Mouse (Mus musculus) liver, embryonic 12.5 days (tissue): ENCODE measurements around the gene Glra4. TPM values are rescaled to one million over a fixed set of nuclear protein-coding genes. Genes with fewer than 3 reads are reported as not detected.

Experiments used
- ATAC-seq: fragments of 200-750 bp; cut with Nextera tagmentation; 2 replicates; pipeline ENCODE4 v1.8.0; 2017; ENCODE audit warnings: moderate number of reproducible peaks, mild to moderate bottlenecking, moderate library complexity
- H3K27ac ChIP-seq: fragments of 300-500 bp; sonication (generic); 2 replicates; pipeline ENCODE4 v1.5.1; 2016; ENCODE audit warnings: mild to moderate bottlenecking
- H3K27me3 ChIP-seq: fragments of 300-500 bp; sonication (generic); replicated peaks from 2 replicates; pipeline ENCODE4 v1.6.1; 2016; ENCODE audit warnings: mild to moderate bottlenecking, moderate library complexity
- H3K36me3 ChIP-seq: fragments of 300-500 bp; sonication (generic); 2 replicates; pipeline ENCODE4 v1.6.1; 2016; ENCODE audit warnings: mild to moderate bottlenecking, moderate library complexity
- H3K4me1 ChIP-seq: fragments of 300-500 bp; sonication (generic); 2 replicates; pipeline ENCODE4 v1.6.1; 2016
- H3K4me2 ChIP-seq: fragments of 300-500 bp; sonication (generic); 2 replicates; pipeline ENCODE4 v1.6.1; 2016; ENCODE audit warnings: mild to moderate bottlenecking, moderate library complexity
- H3K4me3 ChIP-seq: fragments of 300-500 bp; sonication (generic); 2 replicates; pipeline ENCODE4 v1.5.1; 2016; ENCODE audit warnings: mild to moderate bottlenecking, moderate library complexity
- H3K9ac ChIP-seq: fragments of 300-500 bp; sonication (generic); 2 replicates; pipeline ENCODE4 v1.6.1; 2016; ENCODE audit warnings: mild to moderate bottlenecking, moderate library complexity
- H3K9me3 ChIP-seq: fragments of 300-500 bp; sonication (generic); replicated peaks from 2 replicates; pipeline ENCODE4 v1.6.1; 2016; ENCODE audit warnings: mild to moderate bottlenecking, moderate library complexity
- WGBS: fragments of 180-500 bp; shearing (Covaris S2); methylation state at CpG from one replicate; pipeline ENCODE4 v1.1.7; 2016; ENCODE audit not compliant: insufficient replicate concordance; 5-methylcytosine and 5-hydroxymethylcytosine counted together
- polyA plus RNA-seq: library from polyadenylated mRNA; unstranded; fragments of >200 nt; fragmentation: Nextera tagmentation; extraction: Ambion mirVana; gene quantifications from 2 replicates; pipeline ENCODE4 v1.2.1, GENCODE M21; 2016

Glra4 gene
- not detected in 2 replicates for polyA plus RNA-seq

DNA sequence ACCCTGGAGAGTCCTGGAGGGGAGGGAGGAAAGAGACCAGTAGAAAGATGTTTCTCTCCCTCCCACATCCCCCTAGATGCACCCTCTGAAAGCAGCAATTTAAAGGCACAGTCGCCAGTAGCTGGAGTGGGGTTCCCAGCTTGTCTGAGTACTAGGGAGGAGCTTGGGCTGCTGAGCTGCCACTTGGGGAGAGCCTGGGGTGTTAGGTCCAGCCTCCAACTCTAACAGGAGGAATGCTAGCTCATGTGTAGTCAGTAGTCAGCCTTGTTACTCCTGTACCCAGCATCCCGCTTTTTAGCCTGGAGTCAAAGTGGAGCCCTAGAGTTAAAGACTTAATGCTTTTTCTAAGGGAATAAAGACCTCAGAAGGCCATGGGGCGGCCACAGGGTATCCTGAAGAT is at the start of gene Glra4:
TSS of gene Glra4 (minus strand) at position 101 of the 400 bp plus-strand sequence.
- Histone ChIP-seq H3K4me1 (no peaks in the 10 kb centered on the region), H3K9me3 (no peaks in the 10 kb centered on the region), H3K9ac (no peak within 1 kb of the TSS), H3K27me3 (no peaks in the 10 kb centered on the region), H3K4me2 (no peak within 1 kb of the TSS), H3K36me3 (no peaks in the 10 kb centered on the region), H3K27ac (no peak within 1 kb of the TSS), H3K4me3 (no peak within 1 kb of the TSS)
- ATAC-seq = no peak
- WGBS = 64% methylated on average over 3 of the region's 3 CpGs

DNA sequence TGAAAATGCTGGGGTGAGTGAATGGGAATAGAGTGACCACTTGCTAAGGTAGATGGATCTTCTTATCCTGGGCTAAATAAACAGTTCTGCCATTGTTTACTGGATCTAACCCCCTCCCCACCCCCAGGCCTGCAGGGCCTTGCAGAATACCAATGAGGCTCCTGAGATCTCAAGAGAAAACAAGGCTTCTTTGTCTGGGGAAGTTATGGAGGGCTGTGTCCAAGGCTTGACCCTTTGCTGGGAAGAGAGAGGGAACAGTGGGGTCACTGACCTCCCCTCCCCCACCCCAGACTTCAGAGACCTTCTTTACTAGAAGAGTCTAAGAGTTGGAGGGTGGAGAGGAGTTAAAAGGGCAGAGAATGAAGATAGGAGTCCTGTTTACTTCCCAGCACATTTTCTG is 48.7 kb upstream of the Glra4 start:
- Histone ChIP-seq H3K4me2 (no peak overlapping the region), H3K27ac (no peak overlapping the region), H3K9ac (no peak overlapping the region), H3K36me3 (no peaks in the 10 kb centered on the region), H3K27me3 (no peaks in the 10 kb centered on the region; the same call in 1 of the 2 replicates), H3K9me3 (no peaks in the 10 kb centered on the region), H3K4me1 (no peaks in the 10 kb centered on the region), H3K4me3 (no peak overlapping the region)
- no peak for ATAC-seq

DNA sequence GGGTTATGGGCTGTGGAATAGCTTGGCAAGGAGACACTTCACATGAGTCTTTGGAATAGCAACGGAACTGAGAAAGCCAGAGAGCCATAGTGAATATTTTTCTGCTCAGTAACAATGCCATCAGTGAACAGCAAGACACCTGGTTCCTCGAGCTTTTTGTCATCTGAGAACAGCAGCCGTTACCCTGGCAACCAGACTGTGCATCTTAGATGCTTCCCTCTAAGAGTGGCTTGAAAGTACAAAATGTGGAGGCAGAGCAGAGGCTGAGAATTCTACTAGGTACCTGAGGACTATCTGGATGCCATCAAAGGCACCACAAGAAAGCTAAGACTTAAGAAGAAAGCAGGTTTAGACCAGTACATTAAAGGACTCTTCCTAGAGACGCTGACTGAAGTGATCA is 45.1 kb upstream of the Glra4 start:
- Histone ChIP-seq H3K4me2 (no peak overlapping the region), H3K27ac (no peak overlapping the region), H3K9ac (no peak overlapping the region), H3K27me3 (no peaks in the 10 kb centered on the region; the same call in 1 of the 2 replicates), H3K4me1 (no peaks in the 10 kb centered on the region), H3K36me3 (no peaks in the 10 kb centered on the region), H3K9me3 (no peaks in the 10 kb centered on the region), H3K4me3 (no peak overlapping the region)
- 62% methylated on average over 4 of the region's 4 CpGs for WGBS
- ATAC-seq = no peak

DNA sequence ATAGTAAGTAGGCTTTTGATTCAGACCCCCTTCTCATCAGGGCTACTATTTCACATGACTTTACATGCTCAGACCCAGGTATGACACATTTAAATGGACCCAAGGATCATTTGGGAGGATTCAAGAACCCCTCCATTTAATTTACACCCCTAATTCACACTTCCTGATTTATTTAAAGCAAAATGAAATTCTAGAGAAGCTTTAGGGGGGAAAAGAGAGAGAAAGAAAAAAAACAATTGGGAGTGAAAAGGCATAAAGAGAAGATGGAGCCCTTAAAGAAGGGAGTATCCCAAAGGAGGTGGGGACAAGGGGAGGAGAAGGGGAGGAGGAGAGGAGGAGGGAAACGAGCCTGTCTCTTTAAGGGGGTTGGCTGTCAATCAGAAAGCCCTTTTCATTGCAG is 42.4 kb upstream of the Glra4 start, which contains the start of gene Plp1:
TSS of gene Plp1 (plus strand) at position 301 of the 400 bp plus-strand sequence.
- no peaks in the 10 kb centered on the region; the same call in 1 of the 2 replicates for H3K27me3 ChIP-seq
- H3K9me3 ChIP-seq = no peaks in the 10 kb centered on the region
- no peak within 1 kb of the TSS for H3K27ac ChIP-seq
- 38% methylated on average over 1 of the region's 1 CpGs for WGBS
- no peaks in the 10 kb centered on the region for H3K4me1 ChIP-seq
- no peaks in the 10 kb centered on the region for H3K36me3 ChIP-seq
- H3K9ac ChIP-seq = no peak within 1 kb of the TSS
- ATAC-seq = no peak
- no peak within 1 kb of the TSS for H3K4me3 ChIP-seq
- H3K4me2 ChIP-seq = no peak within 1 kb of the TSS

DNA sequence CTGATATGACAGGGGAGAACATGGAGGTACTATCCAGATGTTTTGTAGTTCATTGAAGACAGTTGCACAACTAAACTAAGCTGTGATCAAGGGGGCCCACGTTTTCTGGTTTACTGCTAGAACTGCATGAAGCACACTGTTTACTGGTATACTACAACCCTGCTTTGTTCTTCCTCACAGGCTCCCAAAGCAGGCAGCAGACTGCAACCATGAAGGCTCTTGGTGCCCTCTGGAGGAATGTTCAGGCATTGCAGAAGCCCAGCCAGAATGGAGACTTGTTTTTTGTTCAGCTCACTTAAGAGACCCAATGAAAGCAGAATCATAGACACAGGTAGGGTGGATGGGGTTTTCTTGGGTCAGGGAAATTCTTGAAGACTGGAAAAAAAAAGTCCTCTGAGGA is 40.3 kb upstream of the Glra4 start:
- Histone ChIP-seq H3K9me3 (no peaks in the 10 kb centered on the region), H3K27ac (no peak overlapping the region), H3K4me3 (no peak overlapping the region), H3K4me2 (no peak overlapping the region), H3K36me3 (no peaks in the 10 kb centered on the region), H3K27me3 (no peaks in the 10 kb centered on the region; the same call in 1 of the 2 replicates), H3K9ac (no peak overlapping the region), H3K4me1 (no peaks in the 10 kb centered on the region)
- no peak for ATAC-seq
- WGBS = 27% methylated on average over 1 of the region's 1 CpGs

DNA sequence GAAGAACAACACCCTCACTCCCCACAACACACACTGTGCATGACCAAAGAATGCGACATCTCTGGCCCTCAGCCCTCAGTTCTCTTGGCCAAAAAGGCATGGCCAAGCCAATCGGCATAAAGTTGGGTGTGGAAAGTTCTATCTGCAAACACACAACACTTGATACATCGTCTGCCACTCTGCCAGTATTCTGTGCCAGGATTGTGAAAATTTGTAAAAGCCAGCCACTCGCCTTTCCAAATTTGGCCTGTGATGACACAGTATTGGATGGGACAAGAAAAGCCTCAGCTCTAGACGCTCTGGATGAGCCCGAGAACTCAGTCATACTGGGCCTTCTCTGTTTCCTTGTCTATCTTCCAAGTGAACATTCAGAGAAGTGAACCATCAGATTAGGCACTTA is 39.8 kb upstream of the Glra4 start:
- 74% methylated on average over 6 of the region's 6 CpGs for WGBS
- Histone ChIP-seq H3K9ac (no peak overlapping the region), H3K4me3 (no peak overlapping the region), H3K27ac (no peak overlapping the region), H3K4me2 (no peak overlapping the region), H3K27me3 (no peaks in the 10 kb centered on the region), H3K36me3 (no peaks in the 10 kb centered on the region), H3K9me3 (no peaks in the 10 kb centered on the region), H3K4me1 (no peaks in the 10 kb centered on the region)
- ATAC-seq = no peak

DNA sequence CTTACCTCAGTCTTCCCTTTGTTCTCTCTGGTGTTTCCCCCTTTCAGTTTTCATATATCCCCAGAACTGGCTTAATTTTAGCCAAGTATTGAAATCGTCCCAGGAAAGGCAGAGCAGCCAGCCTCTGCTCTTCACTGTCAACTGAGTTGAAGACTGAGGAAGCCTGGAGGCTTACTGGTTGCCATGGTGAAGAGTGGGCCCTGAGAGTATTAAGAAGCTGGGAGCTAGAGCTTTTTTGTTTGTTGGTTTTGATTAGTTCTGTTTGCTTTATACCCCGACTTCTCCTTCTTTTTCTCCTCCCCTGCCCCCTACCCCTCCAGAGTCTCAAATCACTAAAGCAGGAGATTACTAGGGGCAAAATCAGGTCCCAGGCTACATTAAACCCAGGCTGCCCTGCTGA is 17.3 kb upstream of the Glra4 start:
- no peaks in the 10 kb centered on the region for H3K9me3 ChIP-seq
- H3K9ac ChIP-seq = no peak overlapping the region
- no peak overlapping the region for H3K27ac ChIP-seq
- no peak overlapping the region for H3K4me2 ChIP-seq
- no peaks in the 10 kb centered on the region for H3K27me3 ChIP-seq
- H3K4me1 ChIP-seq = no peaks in the 10 kb centered on the region
- H3K36me3 ChIP-seq = no peaks in the 10 kb centered on the region
- H3K4me3 ChIP-seq = no peak overlapping the region
- no peak for ATAC-seq
- 63% methylated on average over 2 of the region's 2 CpGs for WGBS

DNA sequence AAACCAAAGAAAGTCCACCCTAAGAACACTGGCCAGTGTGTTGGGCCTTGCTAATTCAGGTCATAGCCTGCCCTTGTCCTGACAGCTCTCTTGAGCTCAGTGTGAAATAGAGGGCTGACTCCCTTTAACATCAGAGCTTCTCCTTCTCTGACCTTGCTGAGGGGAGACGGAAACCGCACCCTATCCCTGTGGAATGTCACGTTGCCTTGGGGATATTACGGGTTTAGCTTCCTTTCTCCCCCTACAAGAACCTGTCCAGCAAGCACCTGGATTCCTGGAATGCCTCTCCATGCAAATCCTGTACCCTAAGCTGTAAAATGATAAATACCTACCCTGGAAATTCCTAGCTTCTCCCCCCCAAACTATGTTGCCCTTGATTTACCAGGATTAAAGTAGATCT is 9.5 kb upstream of the Glra4 start:
- ATAC-seq = no peak
- Histone ChIP-seq H3K4me1 (no peaks in the 10 kb centered on the region), H3K4me3 (no peak overlapping the region), H3K36me3 (0 out of 2 replicates have a peak, but pooled peaks cover 2% of the 10 kb centered on the region), H3K27ac (no peak overlapping the region), H3K27me3 (no peaks in the 10 kb centered on the region; the same call in 1 of the 2 replicates), H3K4me2 (no peak overlapping the region), H3K9ac (no peak overlapping the region), H3K9me3 (no peaks in the 10 kb centered on the region)
- WGBS = 74% methylated on average over 4 of the region's 4 CpGs

DNA sequence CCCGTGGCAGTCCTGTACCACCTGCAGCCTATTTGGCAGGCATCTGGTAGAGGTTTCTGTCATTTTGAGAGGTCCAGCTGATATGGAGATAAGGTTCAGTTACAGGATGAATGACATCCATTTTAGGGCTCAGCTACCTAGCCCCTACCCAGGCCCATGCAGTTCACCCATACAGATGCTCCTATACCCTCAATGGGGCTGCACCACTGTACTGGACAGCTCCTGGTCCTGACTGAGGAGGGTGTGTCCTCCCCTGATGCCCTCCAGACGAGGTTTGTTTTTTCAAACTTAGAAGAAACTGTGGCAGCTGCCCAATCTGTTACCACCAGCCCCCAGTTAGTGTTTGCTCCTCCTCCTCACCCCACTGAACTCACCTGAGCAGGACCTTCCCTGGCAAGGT is 679 bp downstream of the Glra4 start:
- Histone ChIP-seq H3K27me3 (no peaks in the 10 kb centered on the region), H3K4me2 (no peak overlapping the region), H3K4me3 (no peak overlapping the region), H3K27ac (no peak overlapping the region), H3K36me3 (no peaks in the 10 kb centered on the region), H3K9me3 (no peaks in the 10 kb centered on the region), H3K4me1 (no peaks in the 10 kb centered on the region), H3K9ac (no peak overlapping the region)
- 47% methylated on average over 2 of the region's 2 CpGs for WGBS
- no peak for ATAC-seq

DNA sequence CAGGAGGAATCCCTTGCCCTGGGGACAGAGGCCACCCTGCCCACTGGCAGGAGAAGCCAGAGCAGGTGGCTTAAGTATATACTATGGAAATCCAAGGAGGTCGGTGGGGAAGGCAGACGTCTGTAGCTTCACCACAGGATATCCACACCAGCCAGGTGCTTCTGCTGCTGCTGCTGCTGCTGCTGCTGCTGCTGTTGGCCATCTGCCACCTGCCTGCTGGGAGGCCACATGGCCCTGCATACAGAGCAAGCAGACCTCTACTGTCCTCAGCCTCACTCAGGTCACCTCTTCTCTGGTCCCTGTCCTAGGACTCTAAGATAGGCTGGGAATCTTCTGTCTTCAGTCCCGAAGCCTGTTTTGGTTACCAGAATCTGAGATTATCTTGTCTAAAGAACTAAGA is 1.9 kb downstream of the Glra4 start:
- Histone ChIP-seq H3K4me3 (no peak overlapping the region), H3K9ac (no peak overlapping the region), H3K27ac (no peak overlapping the region), H3K36me3 (no peaks in the 10 kb centered on the region), H3K27me3 (no peaks in the 10 kb centered on the region), H3K9me3 (no peaks in the 10 kb centered on the region), H3K4me2 (no peak overlapping the region), H3K4me1 (no peaks in the 10 kb centered on the region)
- WGBS = 62% methylated on average over 3 of the region's 3 CpGs
- no peak for ATAC-seq

DNA sequence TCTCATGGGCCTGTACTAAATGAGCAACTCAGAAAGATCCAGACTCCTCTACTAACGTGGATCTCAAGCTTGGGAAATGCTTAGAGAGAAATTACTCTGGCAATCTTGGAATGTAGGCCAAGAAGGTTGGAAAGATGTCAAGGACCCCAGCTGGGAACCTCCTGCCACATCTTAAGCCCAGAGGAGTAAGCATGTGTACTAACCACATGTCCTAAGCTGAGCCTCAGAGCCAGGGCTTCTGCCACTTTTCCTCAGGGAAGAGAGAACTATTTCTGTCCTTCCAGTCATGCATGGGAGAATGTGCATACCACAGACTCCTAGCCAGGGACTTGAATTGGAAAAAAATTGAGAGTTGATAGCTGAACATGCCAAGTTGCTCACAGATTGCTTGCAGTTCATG is 6.9 kb downstream of the Glra4 start:
- Histone ChIP-seq H3K36me3 (no peaks in the 10 kb centered on the region), H3K4me2 (no peak overlapping the region), H3K4me1 (no peaks in the 10 kb centered on the region), H3K9me3 (no peaks in the 10 kb centered on the region), H3K9ac (no peak overlapping the region), H3K4me3 (no peak overlapping the region), H3K27me3 (no peaks in the 10 kb centered on the region), H3K27ac (no peak overlapping the region)
- ATAC-seq = no peak
- WGBS = 57% methylated on average over 1 of the region's 1 CpGs

DNA sequence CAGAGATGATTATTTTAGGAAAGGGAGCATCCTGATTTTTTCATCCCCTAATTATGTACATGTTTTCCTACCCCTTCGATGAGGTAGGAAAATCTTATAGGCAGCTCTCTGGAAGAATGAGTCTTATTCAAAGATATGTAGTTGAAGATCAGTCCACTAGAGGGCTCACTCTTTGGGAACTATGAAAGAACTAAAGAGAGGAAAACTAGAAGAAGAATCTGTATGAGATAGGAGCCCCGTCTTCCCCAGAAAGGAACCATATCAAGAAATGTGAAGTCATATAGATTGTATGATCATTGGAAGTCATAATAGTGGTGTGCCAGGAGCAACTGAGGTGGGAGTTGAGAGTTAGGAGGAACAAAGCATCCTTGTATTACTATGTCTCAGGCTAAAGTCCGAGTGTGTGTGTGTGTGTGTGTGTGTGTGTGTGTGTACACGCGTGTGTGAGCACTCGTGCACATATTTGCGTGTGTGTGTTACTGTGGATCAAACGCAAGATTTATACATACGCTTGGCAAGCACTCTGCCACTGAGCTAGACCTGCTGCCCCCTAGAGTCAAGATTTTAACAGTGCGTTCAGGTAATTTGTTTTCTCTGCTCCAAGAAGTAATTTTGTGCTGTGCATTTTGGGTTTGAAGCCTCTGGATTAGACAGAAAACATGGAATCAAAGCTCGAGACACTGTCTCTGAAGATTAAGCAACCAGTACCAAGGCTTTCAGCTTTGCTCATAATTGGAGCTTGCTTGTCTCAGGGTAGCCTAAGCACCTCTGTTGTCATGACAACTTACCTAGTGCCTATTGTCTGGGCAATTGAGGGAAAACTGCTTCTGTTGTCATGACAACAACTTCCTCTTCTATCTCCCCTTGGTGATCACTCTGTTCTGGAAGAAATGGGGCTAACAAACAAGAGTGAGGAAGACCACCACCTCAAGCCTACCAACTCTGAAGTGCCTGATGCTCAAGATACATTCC is 18.6 kb downstream of the Glra4 start:
- ATAC-seq = no peak
- no peak overlapping the region for H3K4me2 ChIP-seq
- 66% methylated on average over 11 of the region's 11 CpGs for WGBS

More for the DNA sequence above, 18.6 kb downstream of the Glra4 start:
- H3K4me1 ChIP-seq = no peaks in the 10 kb centered on the region
- H3K9ac ChIP-seq = no peak overlapping the region
- no peak overlapping the region for H3K4me3 ChIP-seq
- H3K36me3 ChIP-seq = no peaks in the 10 kb centered on the region
- H3K27me3 ChIP-seq = no peaks in the 10 kb centered on the region
- H3K9me3 ChIP-seq = no peaks in the 10 kb centered on the region
- H3K27ac ChIP-seq = no peak overlapping the region
